Comparison of ENCODE assay signal across 21 mouse cellular contexts in genomic region chr11:6602662-6603061, GRCm38 (mm10). TPM values are rescaled to one million over a fixed set of nuclear protein-coding genes. Genes with fewer than 3 reads are reported as not detected.
DNase-seq lines count a peak whose midpoint lies in the region; ATAC-seq and TF ChIP-seq lines count a peak whose summit lies in the region.
"Had no signal": no experiment of that assay in that cellular context is flagged by ENCODE, and none has a peak within 500 bp of the region (broad histone marks: within the 10 kb centered on the region; RNA-seq: fewer than 3 reads in every experiment).

No protein-coding gene starts in this region.

- no peaks in the 10 kb centered on the region for H3K36me3 ChIP-seq in stomach, embryonic 16.5 days (ENCODE audit: control insufficient read depth, insufficient read depth, low read length)
- H3K36me3 ChIP-seq in stomach, postnatal 0 days (ENCODE audit: control insufficient read depth, insufficient read depth, low read length): no peaks in the 10 kb centered on the region
- peaks cover 27% of the 10 kb centered on the region; the same call in 1 of the 2 replicates for H3K36me3 ChIP-seq in midbrain, embryonic 12.5 days
- H3K36me3 ChIP-seq in neural tube, embryonic 15.5 days: peaks cover 29% of the 10 kb centered on the region
- H3K36me3 ChIP-seq: heart, embryonic 15.5 days had no signal

- no peaks in the 10 kb centered on the region for H3K9me3 ChIP-seq in stomach, embryonic 16.5 days (replicated peaks; ENCODE audit: control insufficient read depth, low read length)
- no peaks in the 10 kb centered on the region for H3K9me3 ChIP-seq in stomach, postnatal 0 days (ENCODE audit: control insufficient read depth, low read length)
- no peaks in the 10 kb centered on the region for H3K9me3 ChIP-seq in midbrain, embryonic 12.5 days
- no peaks in the 10 kb centered on the region for H3K9me3 ChIP-seq in neural tube, embryonic 15.5 days (replicated peaks)
- H3K9me3 ChIP-seq: G1E; heart, embryonic 15.5 days had no signal

- H3K27ac ChIP-seq in stomach, embryonic 16.5 days (ENCODE audit: low read length): no peak overlapping the region
- H3K27ac ChIP-seq in stomach, postnatal 0 days (replicated peaks): no peak overlapping the region
- H3K27ac ChIP-seq in midbrain, embryonic 12.5 days (replicated peaks): no peak overlapping the region; the same call in 1 of the 2 replicates
- 0 out of 2 replicates have a peak overlapping the region, but pooled peaks have one; percentile 9 for H3K27ac ChIP-seq in neural tube, embryonic 15.5 days (replicated peaks)
- H3K27ac ChIP-seq: heart, adult 2 months; heart, embryonic 15.5 days had no signal

- H3K27me3 ChIP-seq in stomach, embryonic 16.5 days (ENCODE audit: control insufficient read depth, insufficient read depth, low read length): peaks cover 16% of the 10 kb centered on the region
- H3K27me3 ChIP-seq in stomach, postnatal 0 days (ENCODE audit: control insufficient read depth, insufficient read depth, low read length): no peaks in the 10 kb centered on the region
- no peaks in the 10 kb centered on the region for H3K27me3 ChIP-seq in midbrain, embryonic 12.5 days
- no peaks in the 10 kb centered on the region for H3K27me3 ChIP-seq in neural tube, embryonic 15.5 days (replicated peaks)

- DNase-seq in adrenal gland, adult (ENCODE audit: inconsistent age in 2 of 2, low spot score in 1 of 2): peak; percentile 12 to 31
- DNase-seq in adrenal gland, postnatal 4 days (ENCODE audit: low spot score in 2 of 2): no peak
- no peak for DNase-seq in stomach, postnatal 0 days (ENCODE audit: low spot score)
- DNase-seq in urinary bladder, adult 2 months (ENCODE audit: low spot score): no peak
- DNase-seq in left cerebral cortex, postnatal 10 days (ENCODE audit: extremely low spot score in 1 of 2, low spot score in 2 of 2): no peak
- DNase-seq: adrenal gland, adult 2 months; gastrocnemius, postnatal 10 days; heart, adult 2 months; kidney, adult 2 months; kidney, postnatal 25 days; liver; liver, postnatal 0 days had no signal

- peak overlapping the region; percentile 4; the same call in 1 of the 2 replicates for H3K9ac ChIP-seq in stomach, embryonic 16.5 days (ENCODE audit: low read length)
- H3K9ac ChIP-seq in stomach, postnatal 0 days (ENCODE audit: low read length): no peak overlapping the region
- H3K9ac ChIP-seq in midbrain, embryonic 12.5 days (replicated peaks): peak overlapping the region; percentile 88; the same call in 1 of the 2 replicates
- 0 out of 2 replicates have a peak overlapping the region, but pooled peaks have one; percentile 17 for H3K9ac ChIP-seq in neural tube, embryonic 15.5 days (replicated peaks)
- H3K9ac ChIP-seq: heart, embryonic 15.5 days; liver, postnatal 0 days had no signal

- no peak for TF ChIP-seq EP300 in stomach, postnatal 0 days (optimal IDR thresholded peaks at IDR 0.05)

- no peak for TF ChIP-seq CTCF in stomach, postnatal 0 days (IDR thresholded peaks at IDR 0.05; ENCODE audit: low read depth)

- peaks cover 22% of the 10 kb centered on the region for H3K4me1 ChIP-seq in stomach, embryonic 16.5 days (ENCODE audit: control insufficient read depth, insufficient read depth, low read length)
- 0 out of 2 replicates have a peak, but pooled peaks cover 3% of the 10 kb centered on the region for H3K4me1 ChIP-seq in stomach, postnatal 0 days (replicated peaks; ENCODE audit: control insufficient read depth, insufficient read depth)
- peaks cover 80% of the 10 kb centered on the region for H3K4me1 ChIP-seq in midbrain, embryonic 12.5 days
- peaks cover 93% of the 10 kb centered on the region for H3K4me1 ChIP-seq in neural tube, embryonic 15.5 days

- no peak overlapping the region for H3K4me2 ChIP-seq in stomach, embryonic 16.5 days (ENCODE audit: low read depth, low read length)
- H3K4me2 ChIP-seq in stomach, postnatal 0 days (replicated peaks; ENCODE audit: low read depth): no peak overlapping the region
- peak overlapping the region; percentile 74 for H3K4me2 ChIP-seq in midbrain, embryonic 12.5 days (replicated peaks)
- peak overlapping the region; percentile 89 for H3K4me2 ChIP-seq in neural tube, embryonic 15.5 days

- 73% methylated on average over 9 of the region's 9 CpGs for WGBS in stomach, embryonic 16.5 days
- 66% methylated on average over 9 of the region's 9 CpGs for WGBS in stomach, postnatal 0 days
- 80% methylated on average over 9 of the region's 9 CpGs for WGBS in midbrain, embryonic 12.5 days
- WGBS in neural tube, embryonic 15.5 days: 79% methylated on average over 9 of the region's 9 CpGs

- ATAC-seq in stomach, embryonic 16.5 days (ENCODE audit: insufficient read depth, low FRiP score): no peak
- ATAC-seq in stomach, postnatal 0 days (ENCODE audit: low FRiP score, low TSS enrichment): no peak
- ATAC-seq in midbrain, embryonic 12.5 days (ENCODE audit: low FRiP score, low read depth): no peak
- no peak for ATAC-seq in neural tube, embryonic 15.5 days (ENCODE audit: low FRiP score)
- ATAC-seq: CD4-positive, CD25-positive, alpha-beta regulatory T cell, adult 4 months; liver, postnatal 0 days had no signal

- H3K4me3 ChIP-seq in stomach, embryonic 16.5 days (replicated peaks; ENCODE audit: low read length): no peak overlapping the region
- no peak overlapping the region for H3K4me3 ChIP-seq in stomach, postnatal 0 days (ENCODE audit: low read depth, low read length)
- peak overlapping the region; percentile 63; the same call in 1 of the 2 replicates for H3K4me3 ChIP-seq in midbrain, embryonic 12.5 days
- H3K4me3 ChIP-seq in neural tube, embryonic 15.5 days (replicated peaks): no peak overlapping the region
- H3K4me3 ChIP-seq: heart, adult 2 months; heart, embryonic 15.5 days had no signal

- intact Hi-C loops in left cerebral cortex, postnatal 10 days (cut with DNase I): no loop called here

RNA-seq across cellular contexts. Expression of gene Nacad, which starts 3.2 kb away (rescaled TPM):
- total RNA-seq in adrenal gland, postnatal 4 days (2021): 10 to 100 TPM in 1 of 2 experiments, 1 to 10 TPM in 1; 4.7 to 12.6 TPM
- 7.2 and 9.4 TPM in 2 replicates for polyA plus RNA-seq in stomach, embryonic 16.5 days (2015; fragmentation: Nextera tagmentation; extraction: Ambion mirVana)
- 7.3 and 7.4 TPM in 2 replicates for polyA plus RNA-seq in stomach, postnatal 0 days (2015; fragmentation: Nextera tagmentation; extraction: Ambion mirVana)
- polyA plus RNA-seq in midbrain, embryonic 12.5 days (2016; fragmentation: Nextera tagmentation; extraction: Ambion mirVana): 83.4 and 88.5 TPM in 2 replicates
- 66.7 and 78.2 TPM in 2 replicates for polyA plus RNA-seq in neural tube, embryonic 15.5 days (2015; fragmentation: Nextera tagmentation; extraction: Ambion mirVana)
- 19.1 and 24.0 TPM in 2 replicates for polyA plus RNA-seq in urinary bladder, adult 2 months (2012; rRNA removed)
- 10 to 100 TPM; 78.1 to 82.5 TPM for total RNA-seq in left cerebral cortex, postnatal 10 days (2021)
- polyA plus RNA-seq: G1E had no signal

RNA-seq across cellular contexts. Expression of gene Tbrg4, which starts 23.2 kb away (rescaled TPM):
- 10 to 100 TPM; 70.9 to 81.6 TPM for total RNA-seq in adrenal gland, postnatal 4 days (2021)
- polyA plus RNA-seq in stomach, embryonic 16.5 days (2015; fragmentation: Nextera tagmentation; extraction: Ambion mirVana): 40.4 and 44.0 TPM in 2 replicates
- polyA plus RNA-seq in stomach, postnatal 0 days (2015; fragmentation: Nextera tagmentation; extraction: Ambion mirVana): 29.3 and 31.2 TPM in 2 replicates
- 42.9 and 46.1 TPM in 2 replicates for polyA plus RNA-seq in midbrain, embryonic 12.5 days (2016; fragmentation: Nextera tagmentation; extraction: Ambion mirVana)
- polyA plus RNA-seq in neural tube, embryonic 15.5 days (2015; fragmentation: Nextera tagmentation; extraction: Ambion mirVana): 34.2 and 39.9 TPM in 2 replicates
- polyA plus RNA-seq in urinary bladder, adult 2 months (2012; rRNA removed): 41.5 and 50.3 TPM in 2 replicates
- total RNA-seq in left cerebral cortex, postnatal 10 days (2021): 10 to 100 TPM; 48.5 to 55.3 TPM

RNA-seq across cellular contexts. Expression of gene Wap, which starts 35.8 kb away (rescaled TPM):
- total RNA-seq in adrenal gland, postnatal 4 days (2021): not detected
- polyA plus RNA-seq in stomach, embryonic 16.5 days (2015; fragmentation: Nextera tagmentation; extraction: Ambion mirVana): not detected in 2 replicates
- polyA plus RNA-seq in stomach, postnatal 0 days (2015; fragmentation: Nextera tagmentation; extraction: Ambion mirVana): 2.6 and 5.3 TPM in 2 replicates
- polyA plus RNA-seq in midbrain, embryonic 12.5 days (2016; fragmentation: Nextera tagmentation; extraction: Ambion mirVana): not detected in 2 replicates
- not detected in 2 replicates for polyA plus RNA-seq in neural tube, embryonic 15.5 days (2015; fragmentation: Nextera tagmentation; extraction: Ambion mirVana)
- not detected in 2 replicates for polyA plus RNA-seq in urinary bladder, adult 2 months (2012; rRNA removed)
- total RNA-seq in left cerebral cortex, postnatal 10 days (2021): not detected
- total RNA-seq: adrenal gland, adult 2 months; G1E; gastrocnemius, postnatal 10 days; heart, adult 2 months; layer of hippocampus, postnatal 10 days; left cerebral cortex, postnatal 25 days had no signal
- polyA plus RNA-seq: adrenal gland, adult 2 months; CD4-positive, CD25-positive, alpha-beta regulatory T cell, adult 4 months; G1E; heart, adult 2 months; heart, embryonic 15.5 days; kidney, adult 2 months; liver, postnatal 0 days; neural tube, embryonic 11.5 days had no signal

RNA-seq across cellular contexts. Expression of gene Ramp3, which starts 55.7 kb away (rescaled TPM):
- 10 to 100 TPM; 14.3 to 14.8 TPM for total RNA-seq in adrenal gland, postnatal 4 days (2021)
- 6.0 and 6.4 TPM in 2 replicates for polyA plus RNA-seq in stomach, embryonic 16.5 days (2015; fragmentation: Nextera tagmentation; extraction: Ambion mirVana)
- 11.6 and 12.8 TPM in 2 replicates for polyA plus RNA-seq in stomach, postnatal 0 days (2015; fragmentation: Nextera tagmentation; extraction: Ambion mirVana)
- 5.1 and 6.3 TPM in 2 replicates for polyA plus RNA-seq in midbrain, embryonic 12.5 days (2016; fragmentation: Nextera tagmentation; extraction: Ambion mirVana)
- polyA plus RNA-seq in neural tube, embryonic 15.5 days (2015; fragmentation: Nextera tagmentation; extraction: Ambion mirVana): 29.9 and 32.1 TPM in 2 replicates
- polyA plus RNA-seq in urinary bladder, adult 2 months (2012; rRNA removed): 2.3 and 2.5 TPM in 2 replicates
- 10 to 100 TPM; 34.5 to 46.0 TPM for total RNA-seq in left cerebral cortex, postnatal 10 days (2021)
- total RNA-seq: G1E had no signal
- polyA plus RNA-seq: G1E had no signal

RNA-seq across cellular contexts. Expression of gene Ccm2, which starts 56.0 kb away (rescaled TPM):
- total RNA-seq in adrenal gland, postnatal 4 days (2021): 10 to 100 TPM; 40.1 to 40.9 TPM
- 64.9 and 66.5 TPM in 2 replicates for polyA plus RNA-seq in stomach, embryonic 16.5 days (2015; fragmentation: Nextera tagmentation; extraction: Ambion mirVana)
- 45.7 and 45.9 TPM in 2 replicates for polyA plus RNA-seq in stomach, postnatal 0 days (2015; fragmentation: Nextera tagmentation; extraction: Ambion mirVana)
- 87.5 and 88.6 TPM in 2 replicates for polyA plus RNA-seq in midbrain, embryonic 12.5 days (2016; fragmentation: Nextera tagmentation; extraction: Ambion mirVana)
- polyA plus RNA-seq in neural tube, embryonic 15.5 days (2015; fragmentation: Nextera tagmentation; extraction: Ambion mirVana): 96.2 and 107 TPM in 2 replicates
- 66.1 and 77.6 TPM in 2 replicates for polyA plus RNA-seq in urinary bladder, adult 2 months (2012; rRNA removed)
- total RNA-seq in left cerebral cortex, postnatal 10 days (2021): 10 to 100 TPM; 57.7 to 60.9 TPM

Comparison
In these comparisons a context has a peak if more than half of its experiments do, and no peak if none do; other contexts are left out.
1. DNase-seq: peak in adrenal gland, adult (2 of 2); none in adrenal gland, postnatal 4 days (0 of 2), stomach, postnatal 0 days (single experiment), urinary bladder, adult 2 months (single experiment) and left cerebral cortex, postnatal 10 days (0 of 2).
2. H3K4me2 ChIP-seq: peak in midbrain, embryonic 12.5 days (single experiment) and neural tube, embryonic 15.5 days (single experiment); none in stomach, embryonic 16.5 days (single experiment) and stomach, postnatal 0 days (single experiment).